Mouse (Mus musculus): ENCODE measurements around the gene Gm14403.
"Not testable (repeated sequence)": the region's sequence is repeated elsewhere in the genome, so short reads cannot be mapped to it uniquely, and the experiment has no call there.

Gene Gm14403

GRCm38 (mm10) chr2:177498067-177498466 is at the start of gene Gm14403:
TSS of gene Gm14403 (plus strand) at chr2:177498215.
- DNase-seq (ENCODE audit: low spot score in 2 of 2) = peak; percentile 71 to 79

GRCm38 (mm10) chr2:177464676-177465075 is 33.3 kb upstream of the Gm14403 start, which contains the start of gene Zfp970:
TSS of gene Zfp970 (plus strand) at chr2:177464733.
- DNase-seq (ENCODE audit: low spot score in 2 of 2) = peak; percentile 48 to 64

- DNase-seq (ENCODE audit: low spot score in 2 of 2) = peak in 1 of 2 experiments; percentile 35
Measured at GRCm38 (mm10) chr2:177468222-177468621, 29.8 kb upstream of the Gm14403 start.

DNA sequence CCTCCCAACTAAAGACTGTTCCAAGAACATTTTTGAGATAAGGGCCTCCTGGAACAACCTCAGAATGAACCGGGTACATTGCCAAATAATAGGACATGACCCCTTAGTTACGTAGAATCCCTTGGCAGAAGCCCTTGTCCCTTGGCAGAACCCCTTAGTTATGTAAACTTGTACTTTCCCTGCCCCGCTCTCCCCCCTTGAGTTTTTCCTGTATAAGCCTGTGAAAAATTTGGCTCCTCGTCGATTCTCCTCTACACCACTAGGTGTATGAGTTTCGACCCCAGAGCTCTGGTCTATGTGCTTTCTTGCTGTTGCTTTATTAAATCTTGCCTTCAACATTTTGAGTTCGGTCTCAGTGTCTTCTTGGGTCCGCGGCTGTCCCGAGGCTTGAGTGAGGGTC is 25.8 kb upstream of the Gm14403 start:
- DNase-seq (ENCODE audit: low spot score in 2 of 2) = peak; percentile 65 to 77

DNA sequence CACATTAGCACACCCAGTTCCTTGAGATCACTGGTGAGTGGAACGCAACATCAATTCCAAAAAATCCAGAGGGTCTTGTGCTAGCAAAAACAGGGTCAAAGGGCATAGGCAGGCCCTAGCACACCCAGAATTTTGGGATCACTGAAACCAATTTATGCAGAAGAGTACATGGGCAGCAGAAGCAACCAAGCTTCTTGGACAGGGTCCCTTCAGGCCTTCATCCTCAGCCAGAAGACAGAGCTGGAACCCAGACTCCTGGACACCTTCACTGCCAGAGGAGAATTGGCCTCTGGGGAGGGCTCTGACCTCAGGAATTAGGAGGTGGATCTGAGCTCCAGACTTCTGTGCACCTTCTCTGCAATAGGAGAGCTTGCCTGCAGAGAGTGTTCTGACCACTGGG is 16.0 kb upstream of the Gm14403 start:
- DNase-seq (ENCODE audit: low spot score in 2 of 2) = peak in 1 of 2 experiments; percentile 4

- peak in 1 of 2 experiments; percentile 17 for DNase-seq (ENCODE audit: low spot score in 2 of 2)
Measured at GRCm38 (mm10) chr2:177483238-177483948, 14.6 kb upstream of the Gm14403 start.

GRCm38 (mm10) chr2:177499182-177499581 is 1.2 kb downstream of the Gm14403 start:
- not testable (repeated sequence) for DNase-seq (ENCODE audit: low spot score in 2 of 2)

DNA sequence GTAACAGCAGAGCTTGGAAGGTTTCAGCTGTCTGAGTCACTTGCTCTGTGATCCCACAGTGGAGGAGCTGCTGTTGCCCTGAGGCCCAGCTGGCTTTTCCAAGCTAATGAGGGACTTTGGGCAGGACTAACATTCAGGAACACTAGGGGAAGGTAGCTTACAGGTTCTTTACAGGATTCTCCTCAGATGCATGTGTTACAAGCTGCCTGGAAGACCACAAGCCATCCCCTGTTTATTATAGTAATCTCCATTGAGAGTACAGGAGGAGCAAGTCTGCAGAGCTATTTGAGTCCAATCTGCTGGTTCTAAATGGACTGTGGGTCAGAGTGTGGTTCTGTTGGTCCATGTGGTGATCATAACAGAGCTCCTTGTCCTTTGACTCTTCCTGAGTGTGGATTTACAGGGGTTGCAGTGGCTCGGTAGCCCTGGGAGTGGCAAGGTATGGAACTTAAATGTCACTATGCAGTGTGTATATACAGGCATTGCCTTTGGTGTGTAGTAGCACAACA is 7.2 kb downstream of the Gm14403 start:
- not testable (repeated sequence) for DNase-seq (ENCODE audit: low spot score in 2 of 2)

DNA sequence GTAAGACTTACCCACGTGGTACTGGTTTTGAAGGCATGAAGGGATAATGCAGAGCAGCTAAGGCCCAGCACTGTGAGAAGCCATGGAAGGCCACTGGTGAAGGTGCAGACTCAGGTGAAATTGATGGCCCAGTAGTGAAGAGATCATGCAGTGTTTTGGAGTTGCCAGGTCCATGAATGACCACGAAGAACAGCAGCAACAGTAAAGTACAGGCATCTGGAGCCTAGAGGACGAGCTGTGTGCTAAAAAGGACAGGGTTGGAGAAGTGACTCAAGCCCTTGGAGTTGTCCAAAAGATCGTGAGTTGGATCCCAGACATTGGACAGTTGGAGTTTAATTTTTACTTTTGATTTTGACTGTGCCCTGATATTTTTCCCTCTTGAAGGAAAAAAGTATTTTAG is 13.4 kb downstream of the Gm14403 start:
- DNase-seq (ENCODE audit: low spot score in 2 of 2) = not testable (repeated sequence)

DNA sequence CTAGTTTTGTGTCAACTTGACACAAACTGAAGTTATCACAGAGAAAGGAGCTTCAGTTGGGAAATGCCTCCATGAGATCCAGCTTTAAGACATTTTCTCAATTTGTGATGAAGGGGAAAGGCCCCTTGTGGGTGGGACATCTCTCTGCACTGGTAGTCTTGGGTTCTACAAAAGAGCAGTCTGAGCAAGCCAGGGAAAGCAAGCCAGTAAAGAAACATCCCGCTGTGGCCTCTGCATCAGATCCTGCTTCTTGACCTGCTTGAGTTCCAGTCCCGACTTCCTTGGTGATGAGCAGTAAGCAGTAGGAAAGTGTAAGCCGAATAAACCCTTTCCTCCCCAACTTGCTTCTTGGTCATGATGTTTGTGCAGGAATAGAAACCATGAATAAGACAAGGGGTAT is 14.0 kb downstream of the Gm14403 start:
- not testable (repeated sequence) for DNase-seq (ENCODE audit: low spot score in 2 of 2)

- not testable (repeated sequence) for DNase-seq (ENCODE audit: low spot score in 2 of 2)
Measured at GRCm38 (mm10) chr2:177513991-177514479, 16.0 kb downstream of the Gm14403 start.

- not testable (repeated sequence) for DNase-seq (ENCODE audit: low spot score in 2 of 2)
Measured at GRCm38 (mm10) chr2:177517746-177518145, 19.7 kb downstream of the Gm14403 start.

DNA sequence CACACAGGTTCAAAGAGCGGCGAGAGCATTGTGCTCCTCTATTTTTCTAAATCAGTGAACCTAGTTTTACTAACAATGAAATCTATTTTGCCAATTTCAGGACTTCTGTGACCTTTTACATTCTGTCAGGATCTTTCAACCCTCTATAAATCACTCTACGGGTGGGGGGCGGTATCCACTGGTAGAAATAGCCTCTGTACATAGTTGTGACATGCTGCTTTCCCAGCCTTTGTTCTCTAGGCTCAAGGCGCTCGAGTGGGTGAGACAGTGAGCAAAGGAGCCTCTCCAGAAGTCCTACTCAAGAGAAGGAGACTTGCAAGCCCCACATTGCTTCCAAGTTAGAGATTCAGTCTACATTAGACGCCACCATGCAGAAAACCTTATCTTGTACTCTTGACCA is 20.3 kb downstream of the Gm14403 start:
- not testable (repeated sequence) for DNase-seq (ENCODE audit: low spot score in 2 of 2)

GRCm38 (mm10) chr2:177518960-177519359 is 20.9 kb downstream of the Gm14403 start:
- DNase-seq (ENCODE audit: low spot score in 2 of 2) = not testable (repeated sequence)

GRCm38 (mm10) chr2:177520035-177520434 is 22.0 kb downstream of the Gm14403 start:
- DNase-seq (ENCODE audit: low spot score in 2 of 2) = no peak

GRCm38 (mm10) chr2:177523061-177523460 is 25.0 kb downstream of the Gm14403 start:
- no peak for DNase-seq (ENCODE audit: low spot score in 2 of 2)

DNA sequence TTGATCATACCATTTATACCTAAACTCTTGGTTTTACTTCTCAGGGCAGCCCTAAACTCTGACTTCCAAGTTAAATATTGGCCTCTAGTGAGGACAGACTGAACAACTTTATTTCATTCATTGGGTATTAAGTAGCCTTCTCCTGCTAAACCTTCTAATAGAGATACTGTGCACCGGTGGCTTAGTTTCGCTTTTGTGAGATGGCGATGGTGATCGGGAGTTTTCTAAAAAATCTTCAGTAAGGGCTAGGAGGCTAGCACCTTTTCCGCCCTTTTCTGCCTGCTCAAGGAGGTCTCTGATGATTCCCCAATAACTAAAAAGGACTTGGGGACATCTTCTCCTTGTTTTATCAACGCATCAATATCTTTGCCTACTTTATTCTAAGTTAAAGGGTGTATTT is 25.7 kb downstream of the Gm14403 start:
- DNase-seq (ENCODE audit: low spot score in 2 of 2) = not testable (repeated sequence)

DNA sequence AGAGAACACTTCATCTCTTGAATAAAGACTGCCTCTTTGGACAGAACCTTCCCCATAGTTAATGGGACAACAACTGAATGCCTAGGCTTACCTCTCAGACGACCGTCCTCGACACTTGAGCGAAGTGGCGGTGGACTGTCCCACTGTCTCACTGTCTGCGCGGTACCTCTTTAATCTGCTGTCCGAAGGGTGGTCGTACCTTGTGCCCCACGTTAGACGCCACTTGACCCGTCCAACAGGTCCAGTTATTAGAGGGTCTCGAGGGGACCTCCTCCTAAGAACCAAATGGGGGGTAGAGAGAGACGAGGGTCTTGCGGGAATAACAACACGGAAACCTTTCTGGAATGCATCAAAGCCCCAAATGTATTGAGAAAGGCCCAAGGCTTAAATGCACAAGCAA is 26.2 kb downstream of the Gm14403 start:
- DNase-seq (ENCODE audit: low spot score in 2 of 2) = not testable (repeated sequence)

GRCm38 (mm10) chr2:177535876-177536275 is 37.9 kb downstream of the Gm14403 start:
- no peak for DNase-seq (ENCODE audit: low spot score in 2 of 2)

GRCm38 (mm10) chr2:177537141-177537540 is 39.1 kb downstream of the Gm14403 start:
- not testable (repeated sequence) for DNase-seq (ENCODE audit: low spot score in 2 of 2)

DNA sequence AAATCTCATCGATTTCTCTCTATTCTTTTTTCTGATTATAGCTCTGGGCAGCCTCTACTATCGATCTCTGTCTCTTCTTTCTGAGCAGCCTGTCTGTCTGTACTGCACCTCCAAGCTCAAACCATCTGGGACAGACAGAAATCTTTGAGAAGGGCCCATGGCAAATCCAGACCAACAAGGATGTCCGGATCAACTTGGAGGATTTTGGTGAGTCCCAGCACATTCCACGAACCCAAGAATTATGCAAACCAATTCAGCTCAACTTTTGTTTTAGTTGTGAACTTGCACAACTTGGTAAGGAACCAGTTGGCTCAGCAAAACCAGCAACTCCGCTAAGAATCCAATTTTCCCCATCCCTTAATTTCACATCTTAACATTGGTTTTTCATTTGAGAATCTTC is 39.7 kb downstream of the Gm14403 start:
- DNase-seq (ENCODE audit: low spot score in 2 of 2) = not testable (repeated sequence)

GRCm38 (mm10) chr2:177555261-177555660 is 57.2 kb downstream of the Gm14403 start:
- not testable (repeated sequence) for DNase-seq (ENCODE audit: low spot score in 2 of 2)

All from heart, adult 9 months (tissue).